Mouse (Mus musculus): Measurements from ENCODE around the gene Mthfr. TPM values are rescaled to one million over a fixed set of nuclear protein-coding genes. Genes with fewer than 3 reads are reported as not detected.
"Not testable (repeated sequence)": the region's sequence is repeated elsewhere in the genome, so short reads cannot be mapped to it uniquely, and the experiment has no call there.

The Mthfr gene
- total RNA-seq, 2 experiments from 2014 or later = 6.9 to 14.2 TPM

DNA sequence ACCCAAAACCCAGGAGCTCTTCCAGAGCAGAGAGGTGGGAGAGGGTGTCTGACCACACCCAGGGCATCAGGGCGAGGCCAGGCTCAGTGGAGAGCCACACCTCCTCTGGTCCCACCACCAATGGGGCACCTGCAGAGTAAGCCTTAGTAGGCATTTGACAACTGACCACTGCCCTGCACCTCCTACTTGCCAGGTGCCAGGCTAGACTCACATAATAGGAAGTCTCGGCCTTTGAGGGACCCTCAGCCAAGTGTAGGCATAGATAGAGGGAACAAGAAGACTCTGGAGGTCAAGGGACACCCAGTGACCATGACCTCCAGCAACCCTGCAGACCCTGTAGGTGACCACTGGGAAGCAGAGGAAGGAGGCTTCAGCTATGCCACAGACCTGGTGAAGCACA, 5.2 kb downstream of the Mthfr start:
- intact Hi-C loops (cut with DNase I) = loop anchor here (5.0 kb wide), 1 partner anchor 43 kb away; the partner anchor contains the start of gene Agtrap
- peak overlapping the region; percentile 48; the same call in 1 of the 2 replicates for H3K27ac ChIP-seq
- H3K4me3 ChIP-seq = peak overlapping the region; percentile 9; the same call in 1 of the 2 replicates
- TF ChIP-seq CTCF (IDR thresholded peaks at IDR 0.05) = no peak
- DNase-seq = no peak

DNA sequence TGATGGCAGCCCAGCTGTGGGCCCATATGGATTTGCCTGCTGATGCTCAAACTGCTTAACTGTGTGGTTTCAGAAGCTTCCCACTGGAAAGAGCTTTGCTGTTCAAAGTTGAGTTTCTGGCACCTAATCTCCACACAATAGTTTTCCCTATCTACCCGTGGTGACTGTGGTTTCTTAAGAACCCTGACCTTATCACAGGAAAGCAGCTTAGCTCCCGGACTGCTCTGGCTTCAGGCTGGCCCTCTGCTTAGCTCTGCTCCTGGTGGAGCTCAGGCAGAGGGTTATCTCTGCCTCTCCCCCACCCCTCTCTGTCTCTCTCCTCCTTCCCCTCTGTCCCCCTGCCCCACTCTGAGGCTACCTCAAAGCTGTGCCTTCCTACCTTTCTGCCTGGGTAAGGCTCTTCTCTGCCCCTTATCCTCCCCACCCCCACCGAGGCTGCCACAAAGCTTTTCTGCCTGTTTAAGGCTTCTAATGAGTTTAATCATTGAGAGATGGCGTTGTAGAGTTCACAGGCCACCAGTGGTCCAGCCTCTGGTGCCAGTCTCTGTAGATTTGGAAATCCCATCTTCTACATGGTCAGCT, 7.7 kb downstream of the Mthfr start:
- no peak overlapping the region for H3K27ac ChIP-seq
- TF ChIP-seq CTCF (IDR thresholded peaks at IDR 0.05) = no peak
- H3K4me3 ChIP-seq = no peak overlapping the region
- intact Hi-C loops (cut with DNase I) = no loop called here
- no peak for DNase-seq

DNA sequence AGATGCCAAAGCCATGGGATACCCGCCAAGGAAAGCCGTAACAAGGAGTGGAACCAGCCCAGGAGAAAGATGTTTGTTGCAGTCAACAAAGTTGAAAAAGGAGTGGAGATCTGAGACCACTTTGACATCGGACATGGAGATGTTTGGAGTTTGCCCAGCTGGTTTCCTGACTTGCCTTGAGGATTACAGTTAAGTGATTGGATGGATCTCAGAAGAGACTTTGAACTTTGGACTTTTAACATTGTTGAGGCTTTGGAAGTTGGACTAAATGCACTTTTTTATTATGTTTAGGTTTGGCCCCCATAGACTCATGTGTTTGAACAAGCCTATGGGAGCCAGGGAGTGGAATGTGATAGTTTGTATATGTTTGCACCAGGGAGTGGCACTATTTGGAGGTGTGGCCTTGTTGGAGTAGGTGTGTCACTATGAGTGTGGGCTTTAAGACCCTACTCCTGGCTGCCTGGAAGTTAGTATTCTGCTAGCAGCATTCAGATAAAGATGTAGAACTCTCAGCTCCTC, 11.6 kb downstream of the Mthfr start:
- DNase-seq; intact Hi-C loops (cut with DNase I); H3K4me3 ChIP-seq; H3K27ac ChIP-seq: not testable (repeated sequence)

DNA sequence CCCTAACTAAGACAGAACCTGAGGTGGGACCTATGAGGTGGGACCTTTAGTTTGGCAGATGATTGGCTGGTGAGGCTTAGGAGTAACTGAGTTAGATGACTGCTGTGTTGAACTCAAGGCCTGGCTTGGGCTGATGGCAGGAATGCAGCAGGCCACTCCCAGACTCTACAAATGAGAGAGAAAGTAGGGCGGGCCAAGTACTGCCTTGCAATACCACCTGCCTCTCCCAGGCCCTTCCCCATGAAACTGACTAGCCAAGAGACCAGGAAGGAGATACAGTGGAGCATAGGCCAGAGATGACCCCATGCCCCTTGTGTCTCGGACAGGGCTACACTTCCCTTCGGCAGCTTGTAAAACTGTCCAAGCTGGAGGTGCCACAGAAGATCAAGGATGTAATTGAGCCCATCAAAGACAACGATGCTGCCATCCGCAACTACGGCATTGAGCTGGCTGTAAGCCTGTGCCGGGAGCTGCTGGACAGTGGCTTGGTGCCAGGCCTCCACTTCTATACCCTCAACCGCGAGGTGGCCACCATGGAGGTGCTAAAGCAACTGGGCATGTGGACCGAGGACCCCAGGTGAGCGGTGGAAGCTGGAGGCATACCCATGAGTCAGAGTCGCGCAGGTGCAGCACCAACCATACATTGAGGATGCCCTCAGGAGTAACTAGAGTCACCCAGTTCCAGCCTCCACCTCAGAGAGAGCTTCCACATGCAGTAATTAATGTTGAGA, 12.3 kb downstream of the Mthfr start:
- no peak overlapping the region for H3K27ac ChIP-seq
- intact Hi-C loops (cut with DNase I) = no loop called here
- no peak for DNase-seq
- H3K4me3 ChIP-seq = no peak overlapping the region
- TF ChIP-seq CTCF (IDR thresholded peaks at IDR 0.05) = no peak

DNA sequence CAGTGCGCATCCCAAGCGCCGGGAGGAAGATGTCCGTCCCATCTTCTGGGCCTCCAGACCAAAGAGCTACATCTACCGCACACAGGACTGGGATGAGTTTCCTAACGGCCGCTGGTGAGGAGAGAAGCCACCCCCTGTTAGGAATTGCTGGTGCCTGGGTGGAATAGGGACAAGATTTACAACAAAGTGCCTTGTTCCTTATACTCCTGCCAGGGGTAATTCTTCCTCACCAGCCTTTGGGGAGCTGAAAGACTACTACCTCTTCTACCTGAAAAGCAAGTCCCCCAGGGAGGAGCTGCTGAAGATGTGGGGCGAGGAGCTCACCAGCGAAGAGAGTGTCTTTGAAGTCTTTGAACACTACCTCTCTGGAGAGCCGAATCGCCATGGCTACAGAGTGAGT, 13.0 kb downstream of the Mthfr start:
- Histone ChIP-seq H3K4me3 (no peak overlapping the region), H3K27ac (no peak overlapping the region)
- no peak for TF ChIP-seq CTCF (IDR thresholded peaks at IDR 0.05)
- DNase-seq = no peak
- intact Hi-C loops (cut with DNase I) = no loop called here

DNA sequence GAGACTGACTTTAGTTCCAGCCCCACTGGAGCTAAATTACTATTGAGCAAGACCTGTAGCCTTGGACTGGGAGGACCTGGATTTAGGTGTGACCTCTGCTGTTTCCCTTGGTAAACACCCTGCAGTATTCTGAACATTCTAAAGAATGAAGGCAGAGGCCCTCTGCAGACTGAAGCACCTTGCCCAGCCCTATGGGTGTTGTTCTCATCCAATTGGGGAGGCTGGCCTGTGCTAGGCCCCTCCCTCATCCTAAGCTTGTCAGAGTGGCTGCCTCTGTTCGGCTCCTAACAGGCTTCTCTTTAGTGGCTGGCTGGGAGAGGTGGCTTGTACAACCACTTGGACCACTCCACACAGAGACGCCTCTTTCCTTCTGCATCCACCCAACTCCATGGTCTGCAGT, 14.1 kb downstream of the Mthfr start:
- DNase-seq = no peak
- Histone ChIP-seq H3K27ac (no peak overlapping the region), H3K4me3 (no peak overlapping the region)
- intact Hi-C loops (cut with DNase I) = no loop called here
- no peak for TF ChIP-seq CTCF (IDR thresholded peaks at IDR 0.05)

DNA sequence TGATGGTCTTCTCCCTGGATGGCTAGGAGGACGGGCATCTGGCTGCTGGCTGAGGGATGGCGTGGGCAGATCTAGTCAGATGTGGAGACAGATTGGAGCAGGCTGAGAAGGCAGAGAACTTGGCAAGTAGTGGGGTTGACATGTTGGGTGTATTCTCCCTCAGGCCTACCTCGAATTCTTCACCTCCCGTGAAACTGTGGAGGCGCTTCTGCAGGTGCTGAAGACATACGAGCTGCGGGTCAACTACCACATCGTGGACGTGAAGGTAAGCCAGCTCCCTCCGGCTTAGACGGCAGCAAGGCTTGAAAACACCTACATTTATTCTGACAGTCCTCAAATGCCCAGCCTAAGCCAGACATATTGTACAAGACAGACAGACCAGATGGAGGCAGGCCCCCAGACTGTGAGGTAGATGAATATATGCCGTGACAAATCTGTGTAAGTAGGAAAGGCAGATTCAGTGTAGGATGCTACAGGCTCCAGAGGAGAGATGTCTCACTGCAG, 14.6 kb downstream of the Mthfr start:
- TF ChIP-seq CTCF (IDR thresholded peaks at IDR 0.05) = no peak
- DNase-seq = no peak
- H3K4me3 ChIP-seq = no peak overlapping the region
- no peak overlapping the region for H3K27ac ChIP-seq
- intact Hi-C loops (cut with DNase I) = no loop called here

DNA sequence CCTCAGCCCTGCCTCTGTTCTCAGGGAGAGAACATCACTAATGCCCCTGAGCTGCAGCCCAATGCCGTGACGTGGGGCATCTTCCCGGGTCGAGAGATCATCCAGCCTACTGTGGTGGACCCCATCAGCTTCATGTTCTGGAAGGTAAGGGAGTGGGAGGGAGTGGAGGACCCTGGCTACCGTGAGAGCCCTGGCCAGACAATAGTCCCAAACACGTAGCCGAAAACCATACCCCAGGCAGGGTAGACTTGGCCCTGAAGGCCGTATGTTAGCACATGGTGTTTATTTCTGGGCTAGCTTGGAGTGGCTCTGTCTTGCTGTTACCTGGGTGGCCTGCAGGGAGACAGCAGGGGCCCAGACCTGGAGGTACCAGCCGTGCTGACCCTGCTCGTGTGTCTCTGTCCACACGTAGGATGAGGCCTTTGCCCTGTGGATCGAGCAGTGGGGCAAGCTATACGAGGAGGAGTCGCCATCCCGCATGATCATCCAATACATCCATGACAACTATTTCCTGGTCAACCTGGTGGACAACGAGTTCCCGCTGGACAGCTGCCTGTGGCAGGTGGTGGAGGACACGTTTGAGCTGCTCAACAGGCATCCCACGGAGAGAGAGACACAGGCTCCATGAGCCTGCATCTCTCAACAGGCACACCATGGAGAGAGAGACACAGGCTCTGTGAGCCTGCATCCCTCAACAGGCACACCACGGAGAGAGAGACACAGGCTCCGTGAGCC, 16.3 kb downstream of the Mthfr start:
- H3K4me3 ChIP-seq = peak overlapping the region; percentile 54
- intact Hi-C loops (cut with DNase I) = no loop called here
- no peak for DNase-seq
- no peak for TF ChIP-seq CTCF (IDR thresholded peaks at IDR 0.05)
- peak overlapping the region; percentile 97 for H3K27ac ChIP-seq

DNA sequence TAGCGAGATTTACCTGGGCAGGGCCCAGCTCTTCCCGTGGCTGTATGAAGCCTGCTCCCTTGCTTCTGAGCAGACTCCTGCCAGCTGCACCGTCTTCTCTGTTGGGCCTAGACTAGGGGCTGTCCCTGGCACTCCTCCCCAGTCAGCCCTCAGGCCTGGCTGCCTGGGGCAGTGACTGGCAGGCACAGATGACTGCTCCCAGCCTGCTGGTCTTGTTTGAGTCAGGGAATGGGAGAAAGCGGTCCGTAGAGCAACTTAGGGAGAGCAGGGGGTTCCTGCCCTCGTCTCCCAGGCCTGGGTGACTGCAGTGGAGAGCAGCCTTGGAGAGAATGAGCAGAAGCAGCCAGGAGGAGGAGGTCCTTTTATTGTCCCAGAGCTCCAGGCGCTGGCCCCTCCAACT, 17.4 kb downstream of the Mthfr start:
- TF ChIP-seq CTCF (IDR thresholded peaks at IDR 0.05) = no peak
- Histone ChIP-seq H3K27ac (peak overlapping the region; percentile 97), H3K4me3 (peak overlapping the region; percentile 54)
- intact Hi-C loops (cut with DNase I) = loop anchor here (1.0 kb wide), 1 partner anchor 17 kb away; the partner anchor contains the start of gene Mthfr
- peak; percentile 82 for DNase-seq

DNA sequence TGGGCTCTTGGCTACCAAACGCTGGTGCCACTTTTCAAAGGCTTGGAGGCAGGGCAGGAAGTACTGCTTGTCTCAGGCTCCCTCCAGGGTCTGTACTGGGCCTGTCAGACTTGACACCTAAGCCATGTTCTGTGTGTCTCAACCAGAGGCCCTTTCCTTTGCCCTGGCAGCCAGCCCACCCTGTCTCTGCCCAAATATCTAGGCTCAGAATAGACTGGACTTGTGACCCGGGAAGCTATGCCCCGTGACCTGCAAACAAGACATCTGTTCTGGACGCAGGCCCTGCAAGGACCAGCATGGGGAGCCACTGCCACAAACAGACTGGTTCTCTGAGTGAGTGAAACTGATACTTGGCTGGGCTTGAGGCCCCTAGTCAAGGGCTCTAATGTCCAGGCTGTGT, 17.9 kb downstream of the Mthfr start:
- DNase-seq = peak; percentile 96
- intact Hi-C loops (cut with DNase I) = loop anchor here (1.0 kb wide), 1 partner anchor 18 kb away; the partner anchor contains the start of gene Mthfr
- no peak overlapping the region; the same call in 1 of the 2 replicates for H3K4me3 ChIP-seq
- peak overlapping the region; percentile 97 for H3K27ac ChIP-seq
- no peak; the same call in 1 of the 2 replicates for TF ChIP-seq CTCF (IDR thresholded peaks at IDR 0.05)

DNA sequence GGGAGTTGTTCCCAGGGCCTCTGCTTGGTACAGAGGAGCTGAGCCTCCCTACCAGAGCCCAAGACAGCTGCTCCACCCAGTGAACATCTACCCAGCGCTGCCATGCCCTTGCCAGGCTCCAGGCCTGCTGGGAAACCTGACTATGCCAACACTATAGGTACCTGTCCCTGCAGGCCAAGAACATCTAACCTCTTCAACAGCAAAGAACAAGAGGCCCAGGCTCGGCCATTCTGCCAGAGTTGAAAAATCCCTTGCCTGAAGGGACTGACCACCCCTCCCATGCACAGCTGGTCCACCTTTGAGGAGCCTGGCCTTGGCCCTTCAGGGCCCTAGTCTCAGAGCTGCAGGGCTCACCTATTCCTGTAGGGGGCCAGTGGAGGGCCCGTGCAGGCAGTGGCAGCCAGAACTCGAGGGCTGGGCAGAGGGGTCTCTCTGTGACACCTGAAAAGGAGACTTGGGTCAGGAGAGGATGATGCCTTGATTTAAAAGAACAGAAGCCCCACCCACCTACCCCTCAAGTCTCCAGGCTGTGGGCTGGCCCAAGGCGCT, 18.9 kb downstream of the Mthfr start:
- TF ChIP-seq CTCF (IDR thresholded peaks at IDR 0.05) = peak; percentile 20; the same call in 1 of the 2 replicates
- intact Hi-C loops (cut with DNase I) = no loop called here
- peak overlapping the region; percentile 97 for H3K27ac ChIP-seq
- peak overlapping the region; percentile 38 for H3K4me3 ChIP-seq
- peak; percentile 41 for DNase-seq

DNA sequence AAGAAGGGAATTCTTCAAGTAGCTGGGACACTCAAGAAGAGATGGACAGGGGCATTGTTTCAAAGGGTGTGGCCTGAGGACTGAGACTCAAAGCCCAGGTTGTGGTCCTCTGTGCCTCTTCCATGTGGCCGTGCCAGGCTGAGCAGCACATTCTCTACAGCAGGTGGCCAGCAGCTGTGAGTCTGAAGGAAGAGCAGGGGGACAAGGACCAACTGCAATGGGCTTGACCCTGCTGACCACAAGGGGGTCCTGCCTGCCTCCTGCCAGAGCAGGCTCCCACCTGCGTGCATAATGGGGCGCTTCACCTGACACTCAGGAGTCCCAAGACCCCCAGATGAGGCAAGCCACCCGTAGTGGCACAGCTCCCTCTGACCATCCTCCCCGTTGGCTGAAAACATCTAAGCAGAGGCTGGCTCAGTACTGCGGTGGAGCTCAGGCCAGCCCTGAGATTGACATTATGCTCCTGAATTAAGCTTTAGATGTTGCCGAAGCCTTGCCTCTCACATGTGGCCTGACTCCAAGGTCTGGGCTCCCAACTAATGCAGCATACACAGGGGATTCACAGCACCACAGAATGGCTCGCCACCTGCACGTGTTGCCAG, 19.4 kb downstream of the Mthfr start:
- DNase-seq = peak; percentile 23
- no peak for TF ChIP-seq CTCF (IDR thresholded peaks at IDR 0.05)
- intact Hi-C loops (cut with DNase I) = no loop called here
- H3K27ac ChIP-seq = peak overlapping the region; percentile 97
- H3K4me3 ChIP-seq = no peak overlapping the region
